Mouse (Mus musculus): ENCODE measurements around the gene Slc25a21. TPM values are rescaled to one million over a fixed set of nuclear protein-coding genes. Genes with fewer than 3 reads are reported as not detected.

The Slc25a21 gene
- polyA plus RNA-seq, 1 experiment = not detected

GRCm38 (mm10) chr12:56906476-56906875 lies 290.8 kb downstream of the Slc25a21 start:
- Histone ChIP-seq H3K79me2 (ENCODE audit: control insufficient read depth, insufficient read depth) (no peaks in the 10 kb centered on the region), H3K27me3 (ENCODE audit: control insufficient read depth, insufficient read depth, insufficient read length) (no peaks in the 10 kb centered on the region), H3ac (ENCODE audit: control insufficient read depth, insufficient read length, low read depth) (no peak overlapping the region), H3K36me3 (ENCODE audit: control insufficient read depth, insufficient read depth) (no peaks in the 10 kb centered on the region), H3K79me3 (ENCODE audit: low read depth) (no peaks in the 10 kb centered on the region), H3K4me3 (ENCODE audit: insufficient read depth, poor library complexity, severe bottlenecking) (no peak overlapping the region)
- TF ChIP-seq FOSL1 (IDR thresholded peaks at IDR 0.05; ENCODE audit: insufficient read depth, low read length, poor library complexity, severe bottlenecking) = no peak

GRCm38 (mm10) chr12:56905652-56906305 lies 291.5 kb downstream of the Slc25a21 start:
- Histone ChIP-seq H3K79me3 (ENCODE audit: low read depth) (no peaks in the 10 kb centered on the region), H3K27me3 (ENCODE audit: control insufficient read depth, insufficient read depth, insufficient read length) (no peaks in the 10 kb centered on the region), H3ac (ENCODE audit: control insufficient read depth, insufficient read length, low read depth) (no peak overlapping the region), H3K4me3 (ENCODE audit: insufficient read depth, poor library complexity, severe bottlenecking) (no peak overlapping the region), H3K79me2 (ENCODE audit: control insufficient read depth, insufficient read depth) (no peaks in the 10 kb centered on the region), H3K36me3 (ENCODE audit: control insufficient read depth, insufficient read depth) (no peaks in the 10 kb centered on the region)
- TF ChIP-seq MYOG (IDR thresholded peaks at IDR 0.05; ENCODE audit: control insufficient read depth, extremely low read depth, insufficient read length) (no peak), MAX (IDR thresholded peaks at IDR 0.05) (no peak), USF1 (IDR thresholded peaks at IDR 0.05; ENCODE audit: low read depth) (no peak), CEBPB (IDR thresholded peaks at IDR 0.05; ENCODE audit: low read depth) (no peak), CTCF (IDR thresholded peaks at IDR 0.05; ENCODE audit: control insufficient read depth, insufficient read depth, insufficient read length) (no peak), FOSL1 (IDR thresholded peaks at IDR 0.05; ENCODE audit: insufficient read depth, low read length, poor library complexity, severe bottlenecking) (no peak), MYOD1 (IDR thresholded peaks at IDR 0.05; ENCODE audit: control insufficient read depth, insufficient read length, low read depth) (no peak)

GRCm38 (mm10) chr12:56905222-56905621 lies 292.1 kb downstream of the Slc25a21 start:
- no peak overlapping the region for H3K4me3 ChIP-seq (ENCODE audit: insufficient read depth, poor library complexity, severe bottlenecking)
- TF ChIP-seq CEBPB (IDR thresholded peaks at IDR 0.05; ENCODE audit: low read depth) (no peak), FOSL1 (IDR thresholded peaks at IDR 0.05; ENCODE audit: insufficient read depth, low read length, poor library complexity, severe bottlenecking) (no peak), MYOG (IDR thresholded peaks at IDR 0.05; ENCODE audit: control insufficient read depth, extremely low read depth, insufficient read length) (no peak), MAX (IDR thresholded peaks at IDR 0.05) (no peak), MYOD1 (IDR thresholded peaks at IDR 0.05; ENCODE audit: control insufficient read depth, insufficient read length, low read depth) (no peak), USF1 (IDR thresholded peaks at IDR 0.05; ENCODE audit: low read depth) (no peak), CTCF (IDR thresholded peaks at IDR 0.05; ENCODE audit: control insufficient read depth, insufficient read depth, insufficient read length) (no peak)
- H3K36me3 ChIP-seq (ENCODE audit: control insufficient read depth, insufficient read depth) = no peaks in the 10 kb centered on the region
- H3K79me3 ChIP-seq (ENCODE audit: low read depth) = no peaks in the 10 kb centered on the region
- no peak overlapping the region for H3ac ChIP-seq (ENCODE audit: control insufficient read depth, insufficient read length, low read depth)
- no peaks in the 10 kb centered on the region for H3K27me3 ChIP-seq (ENCODE audit: control insufficient read depth, insufficient read depth, insufficient read length)
- H3K79me2 ChIP-seq (ENCODE audit: control insufficient read depth, insufficient read depth) = no peaks in the 10 kb centered on the region

- Histone ChIP-seq H3ac (ENCODE audit: control insufficient read depth, insufficient read length, low read depth) (no peak overlapping the region), H3K36me3 (ENCODE audit: control insufficient read depth, insufficient read depth) (no peaks in the 10 kb centered on the region), H3K27me3 (ENCODE audit: control insufficient read depth, insufficient read depth, insufficient read length) (no peaks in the 10 kb centered on the region), H3K79me3 (ENCODE audit: low read depth) (no peaks in the 10 kb centered on the region), H3K4me3 (ENCODE audit: insufficient read depth, poor library complexity, severe bottlenecking) (no peak overlapping the region), H3K79me2 (ENCODE audit: control insufficient read depth, insufficient read depth) (no peaks in the 10 kb centered on the region)
- no peak for TF ChIP-seq MAX (IDR thresholded peaks at IDR 0.05)
- no peak for TF ChIP-seq CTCF (IDR thresholded peaks at IDR 0.05; ENCODE audit: control insufficient read depth, insufficient read depth, insufficient read length)
- no peak for TF ChIP-seq MYOG (IDR thresholded peaks at IDR 0.05; ENCODE audit: control insufficient read depth, extremely low read depth, insufficient read length)
- TF ChIP-seq CEBPB (IDR thresholded peaks at IDR 0.05; ENCODE audit: low read depth) = no peak
Observed at GRCm38 (mm10) chr12:56902774-56903456, 294.4 kb downstream of the Slc25a21 start.

GRCm38 (mm10) chr12:56897976-56898375 lies 299.3 kb downstream of the Slc25a21 start:
- H3K27me3 ChIP-seq (ENCODE audit: control insufficient read depth, insufficient read depth, insufficient read length) = no peaks in the 10 kb centered on the region
- no peaks in the 10 kb centered on the region for H3K79me3 ChIP-seq (ENCODE audit: low read depth)
- H3ac ChIP-seq (ENCODE audit: control insufficient read depth, insufficient read length, low read depth) = no peak overlapping the region
- TF ChIP-seq USF1 (IDR thresholded peaks at IDR 0.05; ENCODE audit: low read depth) (no peak), CEBPB (IDR thresholded peaks at IDR 0.05; ENCODE audit: low read depth) (no peak), MYOG (IDR thresholded peaks at IDR 0.05; ENCODE audit: control insufficient read depth, extremely low read depth, insufficient read length) (no peak), MYOD1 (IDR thresholded peaks at IDR 0.05; ENCODE audit: control insufficient read depth, insufficient read length, low read depth) (no peak), MAX (IDR thresholded peaks at IDR 0.05) (no peak), CTCF (IDR thresholded peaks at IDR 0.05; ENCODE audit: control insufficient read depth, insufficient read depth, insufficient read length) (no peak), FOSL1 (IDR thresholded peaks at IDR 0.05; ENCODE audit: insufficient read depth, low read length, poor library complexity, severe bottlenecking) (no peak)
- no peaks in the 10 kb centered on the region for H3K79me2 ChIP-seq (ENCODE audit: control insufficient read depth, insufficient read depth)
- H3K36me3 ChIP-seq (ENCODE audit: control insufficient read depth, insufficient read depth) = no peaks in the 10 kb centered on the region
- H3K4me3 ChIP-seq (ENCODE audit: insufficient read depth, poor library complexity, severe bottlenecking) = no peak overlapping the region

Measured in C2C12 (cell line).